Mouse (Mus musculus): ENCODE measurements around the gene Hs3st5. TPM values are rescaled to one million over a fixed set of nuclear protein-coding genes. Genes with fewer than 3 reads are reported as not detected.

The Hs3st5 gene
- not detected for total RNA-seq (2023)

GRCm38 (mm10) chr10:36506727-36507555 lies at the start of gene Hs3st5:
Gene Hs3st5, plus strand, starts transcription at chr10:36506814.

Data from neutrophil, adult 83 days (primary cell).